Mouse (Mus musculus) lung, postnatal 0 days (tissue): ENCODE measurements at regions not wholly inside any gene's neighbourhood (a gene's known extent, or its start where the extent isn't known, plus 50 kb on each side); places are given as distances from the start of the nearest gene placed in this dataset.
A peak's percentile ranks its signal among the peaks of the same experiment; 100 is the strongest.

ENCODE experiments used
- ATAC-seq: fragments of 200-750 bp; cut with Nextera tagmentation; 2 replicates; pipeline ENCODE4 v1.8.0; 2017; ENCODE audit warnings: moderate library complexity
- DNase-seq: peaks from one replicate; pipeline ENCODE4 v3.0.0-alpha.2; 2016; ENCODE audit warnings: low spot score
- H3K27ac ChIP-seq: fragments of 300-500 bp; sonication (generic); 2 replicates; pipeline ENCODE4 v1.5.1; 2014; ENCODE audit warnings: antibody characterized with exemption, mild to moderate bottlenecking, low read length, mixed read lengths
- H3K27me3 ChIP-seq: fragments of 300-500 bp; sonication (generic); replicated peaks from 2 replicates; pipeline ENCODE4 v1.6.1; 2014; ENCODE audit warnings: low read length, mixed read lengths; ENCODE audit not compliant: insufficient read depth
- H3K36me3 ChIP-seq: fragments of 300-500 bp; sonication (generic); 2 replicates; pipeline ENCODE4 v1.6.1; 2014; ENCODE audit warnings: low read length, mixed read lengths; ENCODE audit not compliant: insufficient read depth
- H3K4me1 ChIP-seq: fragments of 300-500 bp; sonication (generic); 2 replicates; pipeline ENCODE4 v1.6.1; 2014; ENCODE audit warnings: antibody characterized with exemption, low read depth, low read length, mixed read lengths; ENCODE audit not compliant: insufficient read depth
- H3K4me2 ChIP-seq: fragments of 300-500 bp; sonication (generic); replicated peaks from 2 replicates; pipeline ENCODE4 v1.6.1; 2014; ENCODE audit warnings: low read depth, mild to moderate bottlenecking, low read length, moderate library complexity, mixed read lengths
- H3K4me3 ChIP-seq: fragments of 300-500 bp; sonication (generic); 2 replicates; pipeline ENCODE4 v1.5.1; 2014; ENCODE audit warnings: low read depth, low read length
- H3K9ac ChIP-seq: fragments of 300-500 bp; sonication (generic); replicated peaks from 2 replicates; pipeline ENCODE4 v1.6.1; 2014; ENCODE audit warnings: low read depth, mild to moderate bottlenecking
- H3K9me3 ChIP-seq: fragments of 300-500 bp; sonication (generic); 2 replicates; pipeline ENCODE4 v1.6.1; 2016; ENCODE audit warnings: low read length, mixed read lengths
- CTCF ChIP-seq: IDR thresholded peaks from 2 replicates; pipeline ENCODE4 v1.5.1; 2016; ENCODE audit warnings: antibody characterized with exemption, mild to moderate bottlenecking
- EP300 ChIP-seq: IDR thresholded peaks from 2 replicates; pipeline ENCODE4 v1.6.1; 2016; ENCODE audit warnings: antibody characterized with exemption, mild to moderate bottlenecking, control low read depth
- WGBS: fragments of 180-500 bp; shearing (Covaris S2); extraction: QIAGEN DNeasy Blood & Tissue Kit; methylation state at CpG from one replicate; pipeline ENCODE4 v1.1.7; 2014; 5-methylcytosine and 5-hydroxymethylcytosine counted together

DNA sequence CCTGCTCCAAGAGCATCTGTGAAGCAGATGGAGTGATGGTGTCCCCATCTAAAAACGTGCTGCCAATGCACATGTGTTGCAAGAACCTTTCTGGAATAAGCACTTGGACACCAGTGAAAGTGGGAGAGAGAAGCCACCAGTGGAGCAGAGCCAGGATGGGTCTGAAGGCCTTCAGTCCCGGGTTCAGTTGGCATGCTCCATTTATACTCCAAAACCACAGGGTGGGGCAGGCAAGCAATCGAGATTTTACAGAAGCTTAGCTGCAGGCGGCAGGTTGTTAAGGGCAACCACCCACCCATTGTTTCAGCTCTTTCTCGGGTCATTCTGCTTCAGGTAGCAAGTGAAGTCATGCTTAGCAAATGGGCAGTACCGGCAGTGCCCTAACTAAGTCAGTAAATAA, 51.8 kb upstream of the Sv2b start:
- no peak overlapping the region for H3K9ac ChIP-seq

DNA sequence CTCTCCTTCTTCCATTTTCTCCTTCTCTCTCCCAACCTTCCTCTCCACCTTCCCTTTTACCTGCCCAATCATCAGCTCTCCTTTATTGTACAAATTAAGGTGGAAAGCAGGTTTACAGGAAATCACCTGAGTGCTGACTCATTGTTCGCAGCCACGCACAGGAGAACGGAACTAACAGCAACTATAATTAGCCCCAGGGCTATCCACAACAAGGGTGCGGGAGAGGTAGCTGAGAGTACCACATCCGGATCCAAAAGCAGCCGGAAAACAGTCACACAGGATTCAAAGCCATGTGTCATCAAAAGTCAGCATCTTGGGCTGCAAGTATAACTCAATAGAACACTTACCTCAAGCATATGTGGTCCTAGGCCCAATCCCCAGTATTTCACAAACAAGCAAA, 53.5 kb upstream of the Sv2b start:
- H3K9me3 ChIP-seq = no peaks in the 10 kb centered on the region
- H3K27ac ChIP-seq = no peak overlapping the region
- ATAC-seq = no peak
- no peak overlapping the region for H3K9ac ChIP-seq
- no peak overlapping the region for H3K4me2 ChIP-seq
- no peaks in the 10 kb centered on the region for H3K36me3 ChIP-seq
- 86% methylated on average over 6 of the region's 6 CpGs for WGBS
- no peaks in the 10 kb centered on the region for H3K4me1 ChIP-seq
- H3K4me3 ChIP-seq = no peak overlapping the region
- H3K27me3 ChIP-seq = no peaks in the 10 kb centered on the region
- TF ChIP-seq CTCF (no peak), EP300 (no peak)
- DNase-seq = no peak

More for the DNA sequence above, 51.8 kb upstream of the Sv2b start:
- DNase-seq = no peak
- Histone ChIP-seq H3K4me2 (no peak overlapping the region), H3K36me3 (no peaks in the 10 kb centered on the region), H3K27ac (no peak overlapping the region), H3K9me3 (no peaks in the 10 kb centered on the region), H3K4me3 (no peak overlapping the region), H3K27me3 (no peaks in the 10 kb centered on the region), H3K4me1 (no peaks in the 10 kb centered on the region)
- no peak for TF ChIP-seq CTCF
- TF ChIP-seq EP300 = no peak
- ATAC-seq = no peak
- WGBS = 40% methylated on average over 6 of the region's 6 CpGs

DNA sequence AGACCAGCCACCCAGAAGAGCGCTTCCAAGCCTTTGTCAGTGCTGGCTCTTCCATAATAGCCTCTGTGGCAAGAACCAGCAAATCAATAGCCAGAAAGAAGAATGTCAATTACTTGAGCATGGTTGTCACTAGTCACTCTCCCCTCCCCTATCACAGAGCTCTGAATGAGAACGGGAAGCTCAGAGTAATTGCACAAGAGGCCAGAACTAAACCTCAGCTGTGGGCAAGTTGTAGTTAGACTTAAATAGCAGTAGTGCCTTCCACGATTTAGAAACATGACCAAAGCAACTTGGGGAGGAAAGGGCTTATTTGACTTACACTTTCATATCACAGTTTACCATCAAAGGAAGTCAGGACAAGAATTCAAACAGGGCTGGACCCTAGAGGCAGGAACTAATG, 56.4 kb upstream of the Sv2b start:
- no peaks in the 10 kb centered on the region for H3K36me3 ChIP-seq
- no peaks in the 10 kb centered on the region for H3K27me3 ChIP-seq
- DNase-seq (no peak), ATAC-seq (no peak)
- H3K4me3 ChIP-seq = no peak overlapping the region
- WGBS = 52% methylated on average over 3 of the region's 3 CpGs
- H3K4me2 ChIP-seq = no peak overlapping the region
- no peak overlapping the region for H3K27ac ChIP-seq
- TF ChIP-seq CTCF (no peak), EP300 (no peak)
- no peaks in the 10 kb centered on the region for H3K9me3 ChIP-seq
- H3K4me1 ChIP-seq = no peaks in the 10 kb centered on the region
- no peak overlapping the region for H3K9ac ChIP-seq

DNA sequence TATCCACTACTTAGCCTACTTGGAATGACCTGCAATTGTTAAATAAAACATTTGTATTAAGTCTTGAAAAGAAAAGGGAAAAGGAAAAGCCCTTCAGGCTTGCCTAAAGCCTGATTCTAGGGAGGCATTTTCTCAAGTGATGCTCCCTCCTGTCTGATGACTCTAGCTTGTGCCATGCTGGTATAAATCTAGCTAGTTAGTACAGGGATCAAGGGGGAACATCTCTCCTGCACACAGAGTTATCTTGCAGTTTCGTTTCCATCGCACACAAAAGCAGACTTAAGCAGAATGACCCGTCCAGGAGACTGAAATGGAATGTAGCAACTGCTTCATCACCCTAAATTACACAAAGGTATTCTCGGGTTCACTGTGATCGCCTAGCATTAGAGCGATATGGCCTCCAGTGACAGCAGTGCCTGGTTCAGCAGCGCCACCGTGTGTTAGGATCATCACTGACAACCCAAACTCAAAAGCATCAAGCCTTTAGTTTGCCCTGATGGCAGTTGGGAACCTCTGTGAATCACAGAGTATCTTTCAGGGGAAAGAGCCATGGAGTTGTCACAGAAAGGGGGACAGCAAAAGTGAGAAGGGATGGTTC, 57.3 kb upstream of the Sv2b start:
- no peak overlapping the region for H3K9ac ChIP-seq
- H3K27ac ChIP-seq = no peak overlapping the region
- ATAC-seq (peak; percentile 44), DNase-seq (peak; percentile 78)
- no peaks in the 10 kb centered on the region for H3K4me1 ChIP-seq
- no peaks in the 10 kb centered on the region for H3K9me3 ChIP-seq
- H3K4me3 ChIP-seq = no peak overlapping the region
- no peaks in the 10 kb centered on the region for H3K27me3 ChIP-seq
- H3K4me2 ChIP-seq = no peak overlapping the region
- 5% methylated on average over 8 of the region's 8 CpGs for WGBS
- TF ChIP-seq EP300 (no peak), CTCF (peak; percentile 98)
- no peaks in the 10 kb centered on the region for H3K36me3 ChIP-seq

DNA sequence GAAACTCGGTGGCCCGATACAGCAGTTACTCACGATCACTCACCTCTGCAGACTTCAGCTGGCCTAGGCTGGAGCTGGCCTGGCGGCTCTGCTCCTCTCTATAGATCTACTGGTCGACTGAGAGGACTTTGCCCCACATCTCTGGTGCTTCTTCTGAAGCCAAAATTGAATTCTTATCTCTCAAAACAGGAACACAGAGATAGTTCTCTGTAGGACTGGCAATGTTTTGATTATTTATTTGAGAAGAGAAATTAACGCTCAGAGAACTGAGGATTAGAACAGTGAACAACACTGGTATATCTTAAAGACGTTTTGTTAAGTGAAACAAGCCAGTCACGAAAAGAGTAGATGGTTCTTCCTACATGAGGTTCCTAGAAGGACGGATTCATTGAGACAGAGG, 59.3 kb upstream of the Sv2b start:
- no peaks in the 10 kb centered on the region for H3K4me1 ChIP-seq
- no peak overlapping the region for H3K9ac ChIP-seq
- no peaks in the 10 kb centered on the region for H3K9me3 ChIP-seq
- no peaks in the 10 kb centered on the region for H3K36me3 ChIP-seq
- H3K27me3 ChIP-seq = no peaks in the 10 kb centered on the region
- no peak overlapping the region for H3K4me3 ChIP-seq
- no peak for TF ChIP-seq EP300
- TF ChIP-seq CTCF = no peak
- no peak for DNase-seq
- H3K4me2 ChIP-seq = no peak overlapping the region
- no peak for ATAC-seq
- WGBS = 70% methylated on average over 9 of the region's 9 CpGs
- no peak overlapping the region for H3K27ac ChIP-seq

DNA sequence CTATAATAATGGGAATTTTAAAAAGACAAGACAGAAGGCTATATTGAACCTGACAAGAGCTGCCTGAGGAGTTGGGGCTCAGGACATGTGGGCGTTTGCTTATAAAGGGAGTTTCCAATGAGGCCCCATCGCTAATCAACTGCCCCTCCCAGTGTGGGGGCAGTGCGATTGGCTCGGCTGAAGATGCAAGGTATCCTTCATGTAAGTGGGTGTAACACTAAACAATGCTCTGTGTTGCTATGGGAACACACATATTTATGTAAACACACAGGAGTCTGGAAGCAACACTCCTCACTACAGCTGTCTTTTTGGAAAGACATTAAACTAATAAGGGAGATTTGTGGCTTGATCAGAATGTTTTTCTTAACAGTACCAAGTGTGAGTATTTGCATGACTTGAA, 60.3 kb upstream of the Sv2b start:
- Histone ChIP-seq H3K27me3 (no peaks in the 10 kb centered on the region), H3K4me2 (no peak overlapping the region), H3K9me3 (no peaks in the 10 kb centered on the region), H3K36me3 (no peaks in the 10 kb centered on the region), H3K27ac (no peak overlapping the region), H3K4me3 (no peak overlapping the region), H3K9ac (no peak overlapping the region), H3K4me1 (no peaks in the 10 kb centered on the region)
- ATAC-seq = no peak
- 46% methylated on average over 4 of the region's 4 CpGs for WGBS
- DNase-seq = no peak
- no peak for TF ChIP-seq CTCF
- no peak for TF ChIP-seq EP300
